Mouse (Mus musculus): Measurements from ENCODE around the gene Ccser1.

GRCm38 (mm10) chr6:61621707-61622106, 441.6 kb downstream of the Ccser1 start:
- TF ChIP-seq CTCF (IDR thresholded peaks at IDR 0.05; ENCODE audit: low read depth, low read length) (no peak), POLR2A (IDR thresholded peaks at IDR 0.05; ENCODE audit: borderline replicate concordance, low read depth, low read length) (no peak)

Measured in bone marrow macrophage, adult 2 months (primary cell).